Mouse (Mus musculus) thymus, adult 2 months (tissue): ENCODE data around the gene Amfr. TPM values are rescaled to one million over a fixed set of nuclear protein-coding genes. Genes with fewer than 3 reads are reported as not detected.

Experiments
- DNase-seq: peaks from one replicate; pipeline ENCODE4 v3.0.0; 2021
- H3K27ac ChIP-seq: fragments of 200-500 bp; 2 replicates; pipeline ENCODE4 v1.5.1; 2012; ENCODE audit warnings: low read length, control low read depth; ENCODE audit not compliant: control insufficient read depth, insufficient read depth
- H3K27me3 ChIP-seq: fragments of 200-500 bp; 2 replicates; pipeline ENCODE4 v1.6.1; 2012; ENCODE audit warnings: mild to moderate bottlenecking, low read length, moderate library complexity, mixed read lengths; ENCODE audit not compliant: control insufficient read depth, insufficient read depth
- H3K36me3 ChIP-seq: fragments of 200-500 bp; 2 replicates; pipeline ENCODE4 v1.6.1; 2012; ENCODE audit warnings: mild to moderate bottlenecking, low read length, moderate library complexity; ENCODE audit not compliant: control insufficient read depth, insufficient read depth
- H3K4me1 ChIP-seq: fragments of 200-500 bp; replicated peaks from 2 replicates; pipeline ENCODE4 v1.6.1; 2012; ENCODE audit warnings: low read length; ENCODE audit not compliant: control insufficient read depth, insufficient read depth
- H3K4me3 ChIP-seq: fragments of 200-500 bp; 2 replicates; pipeline ENCODE4 v1.5.1; 2012; ENCODE audit warnings: mild to moderate bottlenecking, low read length, control low read depth, moderate library complexity; ENCODE audit not compliant: control insufficient read depth, insufficient read depth
- CTCF ChIP-seq: fragments of 200-500 bp; IDR thresholded peaks from 2 replicates; pipeline ENCODE4 v1.5.1; 2012; ENCODE audit warnings: mild to moderate bottlenecking, control low read depth, low read length, moderate library complexity, borderline replicate concordance; ENCODE audit not compliant: control insufficient read depth, poor library complexity, insufficient read depth; ENCODE audit errors: extremely low read depth
- POLR2A ChIP-seq: fragments of 200-500 bp; IDR thresholded peaks from 2 replicates; pipeline ENCODE4 v1.6.1; 2012; ENCODE audit warnings: mild to moderate bottlenecking, low read length, control low read depth, moderate library complexity; ENCODE audit not compliant: control insufficient read depth, poor library complexity, insufficient read depth; ENCODE audit errors: extremely low read depth
- WGBS: fragments of 180-500 bp; shearing (Covaris S2); methylation state at CpG from one replicate; pipeline ENCODE4 v1.1.7; 2018; 5-methylcytosine and 5-hydroxymethylcytosine counted together
- polyA plus RNA-seq: library from polyadenylated mRNA; depleted of rRNA; stranded (reverse); fragments of >200 nt; gene quantifications from 2 replicates; pipeline ENCODE4 v1.2.3, GENCODE M21; 2012

Gene Amfr
- polyA plus RNA-seq, 1 experiment: 101 TPM

GRCm38 (mm10) chr8:94010101-94010705, 2.4 kb downstream of the Amfr start:
- no peaks in the 10 kb centered on the region for H3K27me3 ChIP-seq
- H3K4me1 ChIP-seq: peaks cover 20% of the 10 kb centered on the region
- no peak overlapping the region; the same call in 1 of the 2 replicates for H3K27ac ChIP-seq
- no peak overlapping the region for H3K4me3 ChIP-seq
- H3K36me3 ChIP-seq: no peaks in the 10 kb centered on the region
- DNase-seq: no peak
- WGBS: 88% methylated on average over 2 of the region's 2 CpGs
- no peak for TF ChIP-seq POLR2A
- no peak for TF ChIP-seq CTCF

GRCm38 (mm10) chr8:94009243-94009845, 3.3 kb downstream of the Amfr start:
- Histone ChIP-seq H3K27me3 (no peaks in the 10 kb centered on the region), H3K4me1 (peaks cover 20% of the 10 kb centered on the region), H3K4me3 (no peak overlapping the region), H3K36me3 (no peaks in the 10 kb centered on the region), H3K27ac (no peak overlapping the region)
- TF ChIP-seq CTCF: no peak
- no peak for TF ChIP-seq POLR2A
- WGBS: 48% methylated on average over 15 of the region's 15 CpGs
- DNase-seq: peak; percentile 6

GRCm38 (mm10) chr8:94004139-94004538, 8.5 kb downstream of the Amfr start:
- no peak for DNase-seq
- 98% methylated on average over 9 of the region's 9 CpGs for WGBS
- TF ChIP-seq POLR2A (no peak), CTCF (no peak)
- no peak overlapping the region for H3K4me3 ChIP-seq
- H3K27ac ChIP-seq: no peak overlapping the region
- peaks cover 3% of the 10 kb centered on the region for H3K4me1 ChIP-seq
- peaks cover 22% of the 10 kb centered on the region for H3K36me3 ChIP-seq
- H3K27me3 ChIP-seq: no peaks in the 10 kb centered on the region

- TF ChIP-seq POLR2A: no peak
- TF ChIP-seq CTCF: no peak
- H3K27ac ChIP-seq: no peak overlapping the region
- H3K4me3 ChIP-seq: no peak overlapping the region
- no peaks in the 10 kb centered on the region for H3K4me1 ChIP-seq
- DNase-seq: no peak
- 96% methylated on average over 2 of the region's 2 CpGs for WGBS
- H3K27me3 ChIP-seq: no peaks in the 10 kb centered on the region
- H3K36me3 ChIP-seq: peaks cover 33% of the 10 kb centered on the region
Measured at GRCm38 (mm10) chr8:93998961-93999360, 13.7 kb downstream of the Amfr start.

GRCm38 (mm10) chr8:93989739-93990138, 22.9 kb downstream of the Amfr start:
- Histone ChIP-seq H3K36me3 (peaks cover 18% of the 10 kb centered on the region; the same call in 1 of the 2 replicates), H3K4me3 (no peak overlapping the region), H3K27me3 (no peaks in the 10 kb centered on the region), H3K27ac (no peak overlapping the region), H3K4me1 (no peaks in the 10 kb centered on the region)
- no peak for TF ChIP-seq CTCF
- no peak for TF ChIP-seq POLR2A
- DNase-seq: no peak
- 98% methylated on average over 4 of the region's 4 CpGs for WGBS

- H3K36me3 ChIP-seq: peaks cover 49% of the 10 kb centered on the region
- H3K4me3 ChIP-seq: no peak overlapping the region
- 97% methylated on average over 3 of the region's 3 CpGs for WGBS
- DNase-seq: no peak
- no peaks in the 10 kb centered on the region for H3K4me1 ChIP-seq
- TF ChIP-seq CTCF (no peak), POLR2A (no peak)
- H3K27me3 ChIP-seq: no peaks in the 10 kb centered on the region
- H3K27ac ChIP-seq: no peak overlapping the region
Measured at GRCm38 (mm10) chr8:93984731-93985130, 27.9 kb downstream of the Amfr start.

GRCm38 (mm10) chr8:93983827-93984226, 28.8 kb downstream of the Amfr start:
- Histone ChIP-seq H3K27ac (no peak overlapping the region), H3K4me1 (no peaks in the 10 kb centered on the region), H3K27me3 (no peaks in the 10 kb centered on the region), H3K4me3 (no peak overlapping the region), H3K36me3 (peaks cover 58% of the 10 kb centered on the region)
- no peak for DNase-seq
- TF ChIP-seq POLR2A (no peak), CTCF (no peak)
- 98% methylated on average over 3 of the region's 3 CpGs for whole genome bisulfite sequencing
